Mouse (Mus musculus) macrophage (primary cell): ENCODE measurements around the gene Gm11565. TPM values are rescaled to one million over a fixed set of nuclear protein-coding genes. Genes with fewer than 3 reads are reported as not detected.
"Not testable (repeated sequence)": the region's sequence is repeated elsewhere in the genome, so short reads cannot be mapped to it uniquely, and the experiment has no call there.

Experiments used
- H3K27ac ChIP-seq: fragments of 350-480 bp; formaldehyde crosslinking; 2 replicates; pipeline ENCODE4 v1.9.0; 2021
- H3K36me3 ChIP-seq: fragments of 350-480 bp; formaldehyde crosslinking; 2 replicates; pipeline ENCODE4 v1.9.0; 2021; ENCODE audit errors: inconsistent target
- H3K4me3 ChIP-seq: fragments of 350-480 bp; formaldehyde crosslinking; 2 replicates; pipeline ENCODE4 v1.9.0; 2021; ENCODE audit errors: inconsistent target
- H3K79me2 ChIP-seq: fragments of 350-480 bp; formaldehyde crosslinking; 2 replicates; pipeline ENCODE4 v1.9.0; 2021; ENCODE audit errors: inconsistent target
- WGBS: methylation state at CpG from one replicate; pipeline ENCODE4 v1.1.7; 2026; ENCODE audit warnings: inconsistent platforms; ENCODE audit not compliant: missing documents; 5-methylcytosine and 5-hydroxymethylcytosine counted together
- polyA plus RNA-seq: library from polyadenylated mRNA; stranded (reverse); fragments of 250-400 nt; gene quantifications from 3 replicates; pipeline ENCODE4 v1.2.4, GENCODE M21; 2018; ENCODE audit warnings: inconsistent platforms
- total RNA-seq, 78 experiments: library from RNA; depleted of rRNA; stranded (reverse); fragments of 250-400 nt; gene quantifications; 1 replicate in 9 of 78; 2 replicates in 24 of 78; 3 replicates in 43 of 78; 4 replicates in 2 of 78; pipeline ENCODE4 v1.2.4; 2018; ENCODE audit warnings: inconsistent platforms in 56 of 78

Gm11565 gene
- not detected for total RNA-seq (2018; cell fraction: chromatin; rRNA removed)
- total RNA-seq (2018; cell fraction: cytosol; rRNA removed) = not detected
- total RNA-seq (2018; cell fraction: nucleus; rRNA removed) = not detected
- polyA plus RNA-seq = not detected in 3 replicates

DNA sequence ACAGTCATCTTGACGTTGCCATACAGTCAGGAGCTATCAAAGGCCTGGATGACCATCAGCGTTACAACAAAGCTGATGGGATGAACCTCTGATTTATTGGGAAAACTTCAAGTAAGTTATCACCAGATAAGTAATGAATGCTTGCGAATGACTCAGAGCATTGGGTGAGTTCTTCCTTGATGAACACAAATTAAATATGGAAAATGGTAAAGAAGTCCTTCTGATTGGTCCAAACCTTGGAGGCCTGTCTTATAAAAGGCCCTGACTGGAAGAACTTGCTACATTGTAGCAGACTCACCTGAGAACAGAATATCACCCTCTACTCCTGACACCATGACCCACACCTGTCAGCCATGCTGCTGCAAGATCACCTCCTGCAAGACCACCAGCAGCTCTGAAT lies at the start of gene Gm11565:
Gene Gm11565, plus strand, starts transcription at position 301 of the 400 bp plus-strand sequence.
- Histone ChIP-seq H3K27ac (no peak within 1 kb of the TSS), H3K79me2 (no peaks in the 10 kb centered on the region), H3K36me3 (no peaks in the 10 kb centered on the region), H3K4me3 (no peak within 1 kb of the TSS)
- WGBS = 88% methylated on average over 3 of the region's 3 CpGs

DNA sequence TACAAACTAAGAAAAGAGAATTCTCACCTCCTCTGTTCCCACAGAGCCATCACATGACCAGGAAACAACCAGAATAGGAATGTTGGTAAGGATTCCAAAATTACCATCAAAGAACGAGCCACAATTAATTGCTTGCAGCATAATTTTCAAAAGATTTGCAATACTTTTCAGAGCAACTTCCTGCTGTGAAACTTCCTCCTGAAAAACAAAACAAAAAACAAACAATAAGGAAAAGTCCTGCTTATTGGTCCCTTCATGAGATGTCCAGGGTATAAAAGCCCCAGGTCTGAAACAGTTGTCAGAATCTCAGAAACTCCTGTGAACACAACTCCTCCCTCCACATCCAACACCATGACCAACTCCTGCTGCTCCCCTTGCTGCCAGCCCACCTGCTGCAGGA lies 41.5 kb upstream of the Gm11565 start, which contains the start of gene Krtap9-1:
Gene Krtap9-1, plus strand, starts transcription at position 301 of the 400 bp plus-strand sequence.
- not testable (repeated sequence) for H3K27ac ChIP-seq, H3K36me3 ChIP-seq, H3K79me2 ChIP-seq, H3K4me3 ChIP-seq
- WGBS = 67% methylated on average over 1 of the region's 1 CpGs

DNA sequence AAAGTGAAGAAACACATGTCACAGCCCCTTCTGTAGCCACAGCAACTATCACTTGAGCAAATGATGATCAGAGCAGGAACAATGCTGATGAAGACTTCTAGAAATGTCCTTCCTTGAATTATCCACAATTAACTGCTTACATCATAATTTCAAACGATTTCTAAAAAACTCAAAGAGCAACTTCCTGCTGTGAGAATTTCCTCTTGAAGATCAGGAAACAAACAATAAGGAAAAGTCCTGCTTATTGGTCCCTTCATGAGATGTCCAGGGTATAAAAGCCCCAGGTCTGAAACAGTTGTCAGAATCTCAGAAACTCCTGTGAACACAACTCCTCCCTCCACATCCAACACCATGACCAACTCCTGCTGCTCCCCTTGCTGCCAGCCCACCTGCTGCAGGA lies 35.7 kb upstream of the Gm11565 start, which contains the start of gene Gm11567:
Gene Gm11567, plus strand, starts transcription at position 301 of the 400 bp plus-strand sequence.
- not testable (repeated sequence) for H3K27ac ChIP-seq, H3K79me2 ChIP-seq, H3K4me3 ChIP-seq, H3K36me3 ChIP-seq
- 17% methylated on average over 1 of the region's 1 CpGs for WGBS

DNA sequence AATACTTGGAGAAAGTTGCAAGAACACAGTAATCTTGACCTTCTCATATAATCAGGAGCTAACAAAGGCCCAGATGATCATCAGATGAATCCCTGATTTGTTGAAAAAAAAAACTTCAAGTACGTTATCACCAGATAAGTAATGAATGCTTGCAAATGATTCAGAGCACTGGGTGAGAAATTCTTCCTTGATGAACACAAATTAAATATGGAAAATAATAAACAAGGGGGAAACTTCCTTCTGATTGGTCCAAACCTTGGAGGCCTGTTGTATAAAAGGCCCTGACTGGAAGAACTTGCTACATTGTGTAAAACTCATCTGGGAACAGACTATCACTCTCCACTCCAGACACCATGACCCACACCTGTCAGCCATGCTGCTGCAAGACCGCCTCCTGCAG lies 6.9 kb upstream of the Gm11565 start, which contains the start of gene Krtap31-1:
Gene Krtap31-1, plus strand, starts transcription at position 301 of the 400 bp plus-strand sequence.
- Histone ChIP-seq H3K36me3 (no peaks in the 10 kb centered on the region), H3K4me3 (no peak within 1 kb of the TSS), H3K27ac (no peak within 1 kb of the TSS), H3K79me2 (no peaks in the 10 kb centered on the region)
- WGBS = 79% methylated on average over 1 of the region's 2 CpGs

DNA sequence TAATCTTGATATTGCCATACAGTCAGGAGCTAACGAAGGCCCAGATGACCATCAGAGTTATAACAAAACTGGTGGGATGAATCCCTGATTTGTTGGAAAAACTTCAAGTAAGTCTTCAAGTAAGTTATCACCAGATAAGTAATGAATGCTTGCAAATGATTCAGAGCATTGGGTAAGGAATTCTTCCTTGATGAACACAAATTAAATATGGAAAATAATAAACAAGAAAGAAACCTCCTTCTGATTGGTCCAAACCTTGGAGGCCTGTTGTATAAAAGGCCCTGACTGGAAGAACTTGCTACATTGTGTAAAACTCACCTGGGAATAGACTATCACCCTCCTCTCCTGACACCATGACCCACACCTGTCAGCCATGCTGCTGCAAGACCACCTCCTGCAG lies 21.4 kb downstream of the Gm11565 start, which contains the start of gene Krtap31-2:
Gene Krtap31-2, plus strand, starts transcription at position 301 of the 400 bp plus-strand sequence.
- Histone ChIP-seq H3K36me3 (no peaks in the 10 kb centered on the region), H3K27ac (no peak within 1 kb of the TSS), H3K79me2 (no peaks in the 10 kb centered on the region), H3K4me3 (no peak within 1 kb of the TSS)
- 93% methylated on average over 1 of the region's 1 CpGs for WGBS

DNA sequence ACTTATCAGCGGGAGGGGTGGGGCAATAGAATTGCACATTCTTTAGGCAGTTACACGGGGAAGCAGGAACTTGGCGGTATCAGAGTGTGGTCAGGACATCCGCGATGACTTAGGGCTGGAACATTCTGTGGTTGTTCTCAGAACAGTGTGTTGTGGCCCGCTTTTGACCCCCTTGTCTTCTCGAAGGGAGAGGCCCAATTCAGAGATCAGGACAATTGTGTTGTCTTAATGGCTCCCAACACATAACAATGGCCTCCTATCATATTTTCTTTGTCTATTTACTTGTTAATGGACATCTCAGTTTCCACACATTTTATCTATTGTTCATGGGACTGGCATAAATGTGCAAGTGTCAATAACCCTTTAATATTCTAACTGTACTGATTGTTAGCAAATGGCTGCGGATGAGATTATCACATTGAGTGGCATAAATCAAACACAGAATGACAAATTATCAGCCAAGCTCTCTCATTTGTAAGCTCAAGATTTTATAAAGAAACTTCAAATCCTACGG lies 23.3 kb downstream of the Gm11565 start:
- Histone ChIP-seq H3K27ac (no peak overlapping the region), H3K79me2 (no peaks in the 10 kb centered on the region), H3K4me3 (no peak overlapping the region), H3K36me3 (no peaks in the 10 kb centered on the region)
- WGBS = 78% methylated on average over 9 of the region's 9 CpGs

DNA sequence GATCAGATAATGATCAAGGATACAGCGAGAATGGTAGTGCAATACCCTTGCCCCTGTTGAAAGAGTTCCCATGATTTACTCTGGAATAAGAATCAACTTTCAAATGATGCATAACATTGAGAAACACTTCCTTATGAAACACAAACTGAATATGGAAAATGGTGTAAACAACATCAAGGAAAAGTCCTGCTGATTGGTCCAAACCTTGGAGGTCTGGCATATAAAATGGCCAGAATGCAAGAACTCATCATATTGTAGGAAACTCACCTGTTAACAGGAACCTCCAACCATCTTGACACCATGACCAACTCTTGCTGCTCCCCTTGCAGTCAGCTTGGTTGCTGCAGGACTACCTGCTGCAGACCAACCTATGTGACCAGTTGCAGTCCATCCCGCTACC lies 33.6 kb downstream of the Gm11565 start, which contains the start of gene Krtap9-5:
Gene Krtap9-5, plus strand, starts transcription at position 301 of the 400 bp plus-strand sequence.
- H3K4me3 ChIP-seq = no peak within 1 kb of the TSS
- WGBS = 97% methylated on average over 2 of the region's 2 CpGs
- H3K27ac ChIP-seq = no peak within 1 kb of the TSS
- no peaks in the 10 kb centered on the region for H3K36me3 ChIP-seq
- H3K79me2 ChIP-seq = no peaks in the 10 kb centered on the region

DNA sequence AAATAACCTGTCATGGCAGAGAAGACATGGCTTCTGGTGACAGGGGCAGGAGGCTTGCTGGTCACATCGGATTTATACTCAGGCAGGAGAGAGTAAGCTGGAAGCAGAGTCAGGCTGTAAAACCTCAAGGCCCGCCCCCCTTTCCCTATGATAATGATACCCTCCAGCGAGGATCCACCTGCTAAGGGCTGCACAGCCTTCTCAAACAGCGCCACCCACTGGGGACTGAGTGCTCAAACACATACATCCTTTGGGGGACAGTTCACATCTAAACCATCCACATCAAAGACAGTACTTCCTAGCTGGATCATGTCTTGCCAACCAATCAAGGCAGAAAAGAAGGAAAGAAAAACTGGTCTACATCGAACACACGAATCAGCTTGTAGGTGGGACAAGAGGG lies 49.7 kb downstream of the Gm11565 start:
- no peaks in the 10 kb centered on the region for H3K79me2 ChIP-seq
- WGBS = 59% methylated on average over 6 of the region's 6 CpGs
- no peaks in the 10 kb centered on the region for H3K36me3 ChIP-seq
- H3K27ac ChIP-seq = no peak overlapping the region
- no peak overlapping the region for H3K4me3 ChIP-seq

Other genes with a start within 250 kb of the Gm11565 start
- gene Krtap4-6, start 248.8 kb upstream of the Gm11565 start, polyA plus RNA-seq = not detected in 3 replicates
- not detected in 3 replicates for gene Gm14190, start 224.0 kb upstream of the Gm11565 start, polyA plus RNA-seq
- not detected in 3 replicates for gene Gm14180, start 180.5 kb upstream of the Gm11565 start, polyA plus RNA-seq
- gene Gm11595, start 141.8 kb upstream of the Gm11565 start, polyA plus RNA-seq = not detected in 3 replicates
- gene Krtap4-8, start 134.0 kb upstream of the Gm11565 start, polyA plus RNA-seq = not detected in 3 replicates
- not detected in 3 replicates for gene Krtap4-9, start 129.6 kb upstream of the Gm11565 start, polyA plus RNA-seq
- gene Gm11596, start 121.3 kb upstream of the Gm11565 start, polyA plus RNA-seq = not detected in 3 replicates
- not detected in 3 replicates for gene Gm11569, start 115.8 kb upstream of the Gm11565 start, polyA plus RNA-seq
- not detected in 3 replicates for gene Gm11554, start 110.3 kb upstream of the Gm11565 start, polyA plus RNA-seq
- not detected in 3 replicates for gene Krtap4-13, start 104.9 kb upstream of the Gm11565 start, polyA plus RNA-seq
- gene Gm11564, start 99.1 kb upstream of the Gm11565 start, polyA plus RNA-seq = not detected in 3 replicates
- not detected in 3 replicates for gene 2300003K06Rik, start 76.7 kb upstream of the Gm11565 start, polyA plus RNA-seq
- not detected in 3 replicates for gene Krtap4-16, start 63.1 kb upstream of the Gm11565 start, polyA plus RNA-seq
- gene Gm11568, start 56.8 kb upstream of the Gm11565 start, polyA plus RNA-seq = not detected in 3 replicates
- not detected in 3 replicates for gene Gm11559, start 50.3 kb upstream of the Gm11565 start, polyA plus RNA-seq
- gene Krtap9-1, start 41.4 kb upstream of the Gm11565 start, polyA plus RNA-seq = not detected in 3 replicates
- not detected in 3 replicates for gene Gm11567, start 35.6 kb upstream of the Gm11565 start, polyA plus RNA-seq
- not detected in 3 replicates for gene Krtap31-1, start 6.8 kb upstream of the Gm11565 start, polyA plus RNA-seq
- not detected in 3 replicates for gene Krtap31-2, start 21.5 kb downstream of the Gm11565 start, polyA plus RNA-seq
- gene Krtap9-5, start 33.7 kb downstream of the Gm11565 start, polyA plus RNA-seq = not detected in 3 replicates
- not detected in 3 replicates for gene Krtap29-1, start 64.3 kb downstream of the Gm11565 start, polyA plus RNA-seq
- not detected in 3 replicates for gene Krtap16-1, start 71.8 kb downstream of the Gm11565 start, polyA plus RNA-seq
- gene Krtap17-1, start 79.2 kb downstream of the Gm11565 start, polyA plus RNA-seq = not detected in 3 replicates
- not detected in 3 replicates for gene Krt33a, start 101.5 kb downstream of the Gm11565 start, polyA plus RNA-seq
- not detected in 3 replicates for gene Krt33b, start 115.1 kb downstream of the Gm11565 start, polyA plus RNA-seq
- not detected in 3 replicates for gene Krt34, start 126.8 kb downstream of the Gm11565 start, polyA plus RNA-seq
- gene Krt31, start 135.8 kb downstream of the Gm11565 start, polyA plus RNA-seq = not detected in 3 replicates
- gene Krt32, start 173.5 kb downstream of the Gm11565 start, polyA plus RNA-seq = not detected in 3 replicates
- not detected in 3 replicates for gene Krt35, start 181.5 kb downstream of the Gm11565 start, polyA plus RNA-seq
- gene Krt36, start 190.9 kb downstream of the Gm11565 start, polyA plus RNA-seq = not detected in 3 replicates
- not detected in 3 replicates for gene Krt13, start 206.8 kb downstream of the Gm11565 start, polyA plus RNA-seq
- gene Krt15, start 221.2 kb downstream of the Gm11565 start, polyA plus RNA-seq = not detected in 3 replicates
- not detected in 3 replicates for gene Krt19, start 233.9 kb downstream of the Gm11565 start, polyA plus RNA-seq